Mouse (Mus musculus) adrenal gland, postnatal 10 days (tissue): ENCODE data around the gene Mthfr. TPM values are rescaled to one million over a fixed set of nuclear protein-coding genes. Genes with fewer than 3 reads are reported as not detected.
"Not testable (repeated sequence)": the region's sequence is repeated elsewhere in the genome, so short reads cannot be mapped to it uniquely, and the experiment has no call there.

Source experiments
- DNase-seq: peaks from one replicate; pipeline ENCODE4 v3.0.0; 2021; ENCODE audit warnings: mixed read lengths
- total RNA-seq, 2 experiments: library from RNA; stranded (reverse); gene quantifications; 2 replicates each; pipeline ENCODE4 v1.2.3; 2021

Mthfr gene
- total RNA-seq, 2 experiments from 2014 or later: 41.9 to 44.0 TPM

DNA sequence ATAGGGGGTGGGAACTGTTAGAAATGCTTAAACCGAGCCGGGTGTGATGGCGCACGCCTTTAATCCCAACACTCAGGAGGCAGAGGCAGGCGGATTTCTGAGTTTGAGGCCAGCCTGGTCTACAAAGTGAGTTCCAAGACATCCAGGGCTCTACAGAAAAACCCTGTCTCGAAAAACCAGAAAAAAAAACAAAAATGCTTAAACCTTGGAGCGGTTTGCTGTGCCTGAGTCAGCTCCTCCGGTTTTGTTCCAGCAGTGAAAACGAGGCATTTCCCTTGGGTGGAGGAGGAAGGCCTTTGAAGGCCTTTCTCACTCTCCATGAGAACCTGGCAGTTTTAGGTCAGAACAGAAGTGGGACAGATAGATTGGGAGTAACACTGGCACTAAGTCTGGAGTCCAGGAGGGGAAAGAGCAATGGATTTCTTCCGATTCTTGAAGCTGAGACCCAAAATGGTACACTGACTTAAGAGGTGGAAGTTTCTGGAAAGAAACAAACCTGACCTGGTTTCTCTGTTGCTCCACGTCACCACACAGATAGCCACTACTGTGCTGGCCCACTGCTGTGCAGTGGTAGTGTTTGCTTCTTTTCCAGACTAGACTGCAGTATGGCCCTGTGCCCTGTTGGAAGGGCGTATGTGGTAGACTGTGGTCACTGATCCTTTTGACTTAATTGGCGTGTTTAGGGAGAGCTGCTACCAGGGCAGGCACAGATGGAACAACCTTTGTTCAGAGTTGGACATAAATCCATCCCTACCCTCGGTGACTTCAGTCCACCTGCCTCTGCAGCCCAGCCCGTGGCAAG lies 1.4 kb downstream of the Mthfr start:
- DNase-seq: peak; percentile 69

DNA sequence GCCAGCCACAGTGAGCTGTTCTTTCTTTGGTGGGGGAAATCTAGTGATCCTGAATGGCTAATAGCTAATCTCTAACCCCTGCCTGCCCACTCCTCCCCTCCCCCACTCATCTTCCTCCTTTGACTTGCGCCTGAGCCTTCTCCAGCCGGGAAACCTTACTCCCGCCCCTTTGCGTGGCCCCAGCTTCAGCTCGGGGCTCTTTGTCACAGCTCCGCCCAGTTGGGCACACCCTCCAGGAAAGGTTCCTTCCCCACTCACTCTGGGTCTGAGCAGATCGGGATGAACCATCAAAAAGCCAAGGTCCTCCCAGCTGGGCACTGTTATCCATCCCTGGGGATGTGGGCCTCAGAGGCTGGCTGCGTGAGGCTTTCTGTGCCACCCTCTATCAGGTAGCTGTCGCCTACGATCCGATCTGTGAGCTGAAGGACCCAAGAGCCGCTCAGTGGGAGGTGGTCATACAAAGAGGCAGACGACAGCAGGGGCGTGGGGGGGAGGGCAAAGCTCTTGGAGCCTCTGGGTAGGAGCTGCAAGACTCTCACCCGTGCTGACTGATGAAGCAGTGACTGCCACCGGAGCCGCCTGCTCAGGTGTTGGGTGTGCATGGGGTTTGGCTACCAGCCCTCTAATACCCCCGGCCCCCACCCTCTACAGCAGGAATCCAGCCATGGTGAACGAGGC lies 2.2 kb downstream of the Mthfr start:
- DNase-seq: peak; percentile 90

DNA sequence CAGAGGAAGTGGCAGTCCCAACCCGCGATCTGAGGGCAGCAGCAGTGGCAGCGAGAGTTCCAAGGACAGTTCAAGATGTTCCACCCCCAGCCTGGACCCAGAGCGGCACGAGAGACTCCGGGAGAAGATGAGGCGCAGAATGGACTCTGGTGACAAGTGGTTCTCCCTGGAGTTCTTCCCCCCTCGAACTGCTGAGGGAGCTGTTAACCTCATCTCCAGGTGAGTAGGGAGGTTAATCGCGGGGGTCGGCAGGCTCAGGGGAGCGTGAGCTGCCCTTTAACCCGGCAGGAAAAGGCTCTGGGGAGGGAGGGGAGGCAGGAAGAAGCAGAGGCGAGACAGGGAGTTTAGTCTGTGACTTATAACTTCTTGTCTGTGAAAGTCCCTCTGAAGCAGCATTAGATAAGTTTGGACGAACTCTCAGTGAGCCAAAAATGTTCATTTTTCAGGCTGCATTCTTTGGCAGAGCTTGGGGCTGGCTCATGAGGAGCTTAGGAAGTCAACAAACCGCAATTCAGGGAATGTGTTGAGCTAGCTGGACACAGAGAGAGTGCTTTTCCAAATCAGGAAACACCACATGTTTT lies 2.8 kb downstream of the Mthfr start:
- peak; percentile 63 for DNase-seq

DNA sequence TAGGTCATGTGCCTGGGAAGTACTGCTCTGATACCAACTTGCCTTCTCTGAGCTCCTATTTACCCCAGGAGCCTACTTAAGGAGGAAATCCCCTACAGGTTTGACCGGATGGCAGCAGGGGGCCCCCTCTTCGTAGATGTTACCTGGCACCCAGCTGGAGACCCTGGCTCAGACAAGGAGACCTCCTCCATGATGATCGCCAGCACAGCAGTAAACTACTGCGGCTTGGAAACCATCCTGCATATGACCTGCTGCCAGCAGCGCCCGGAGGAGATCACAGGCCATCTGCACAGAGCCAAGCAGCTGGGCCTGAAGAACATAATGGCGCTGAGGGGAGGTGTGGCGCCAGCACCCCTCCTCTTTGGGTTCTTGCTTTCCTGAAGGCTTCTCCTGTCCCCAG lies 4.5 kb downstream of the Mthfr start:
- DNase-seq: not testable (repeated sequence)

DNA sequence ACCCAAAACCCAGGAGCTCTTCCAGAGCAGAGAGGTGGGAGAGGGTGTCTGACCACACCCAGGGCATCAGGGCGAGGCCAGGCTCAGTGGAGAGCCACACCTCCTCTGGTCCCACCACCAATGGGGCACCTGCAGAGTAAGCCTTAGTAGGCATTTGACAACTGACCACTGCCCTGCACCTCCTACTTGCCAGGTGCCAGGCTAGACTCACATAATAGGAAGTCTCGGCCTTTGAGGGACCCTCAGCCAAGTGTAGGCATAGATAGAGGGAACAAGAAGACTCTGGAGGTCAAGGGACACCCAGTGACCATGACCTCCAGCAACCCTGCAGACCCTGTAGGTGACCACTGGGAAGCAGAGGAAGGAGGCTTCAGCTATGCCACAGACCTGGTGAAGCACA lies 5.2 kb downstream of the Mthfr start:
- DNase-seq: no peak

- no peak for DNase-seq
Measured at GRCm38 (mm10) chr4:148046450-148047031, 7.7 kb downstream of the Mthfr start.

- DNase-seq: not testable (repeated sequence)
Measured at GRCm38 (mm10) chr4:148050396-148050914, 11.6 kb downstream of the Mthfr start.

- no peak for DNase-seq
Measured at GRCm38 (mm10) chr4:148051046-148051776, 12.3 kb downstream of the Mthfr start.

GRCm38 (mm10) chr4:148051886-148052285 lies 13.0 kb downstream of the Mthfr start:
- no peak for DNase-seq

GRCm38 (mm10) chr4:148052976-148053375 lies 14.1 kb downstream of the Mthfr start:
- no peak for DNase-seq

DNA sequence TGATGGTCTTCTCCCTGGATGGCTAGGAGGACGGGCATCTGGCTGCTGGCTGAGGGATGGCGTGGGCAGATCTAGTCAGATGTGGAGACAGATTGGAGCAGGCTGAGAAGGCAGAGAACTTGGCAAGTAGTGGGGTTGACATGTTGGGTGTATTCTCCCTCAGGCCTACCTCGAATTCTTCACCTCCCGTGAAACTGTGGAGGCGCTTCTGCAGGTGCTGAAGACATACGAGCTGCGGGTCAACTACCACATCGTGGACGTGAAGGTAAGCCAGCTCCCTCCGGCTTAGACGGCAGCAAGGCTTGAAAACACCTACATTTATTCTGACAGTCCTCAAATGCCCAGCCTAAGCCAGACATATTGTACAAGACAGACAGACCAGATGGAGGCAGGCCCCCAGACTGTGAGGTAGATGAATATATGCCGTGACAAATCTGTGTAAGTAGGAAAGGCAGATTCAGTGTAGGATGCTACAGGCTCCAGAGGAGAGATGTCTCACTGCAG lies 14.6 kb downstream of the Mthfr start:
- DNase-seq: no peak

DNA sequence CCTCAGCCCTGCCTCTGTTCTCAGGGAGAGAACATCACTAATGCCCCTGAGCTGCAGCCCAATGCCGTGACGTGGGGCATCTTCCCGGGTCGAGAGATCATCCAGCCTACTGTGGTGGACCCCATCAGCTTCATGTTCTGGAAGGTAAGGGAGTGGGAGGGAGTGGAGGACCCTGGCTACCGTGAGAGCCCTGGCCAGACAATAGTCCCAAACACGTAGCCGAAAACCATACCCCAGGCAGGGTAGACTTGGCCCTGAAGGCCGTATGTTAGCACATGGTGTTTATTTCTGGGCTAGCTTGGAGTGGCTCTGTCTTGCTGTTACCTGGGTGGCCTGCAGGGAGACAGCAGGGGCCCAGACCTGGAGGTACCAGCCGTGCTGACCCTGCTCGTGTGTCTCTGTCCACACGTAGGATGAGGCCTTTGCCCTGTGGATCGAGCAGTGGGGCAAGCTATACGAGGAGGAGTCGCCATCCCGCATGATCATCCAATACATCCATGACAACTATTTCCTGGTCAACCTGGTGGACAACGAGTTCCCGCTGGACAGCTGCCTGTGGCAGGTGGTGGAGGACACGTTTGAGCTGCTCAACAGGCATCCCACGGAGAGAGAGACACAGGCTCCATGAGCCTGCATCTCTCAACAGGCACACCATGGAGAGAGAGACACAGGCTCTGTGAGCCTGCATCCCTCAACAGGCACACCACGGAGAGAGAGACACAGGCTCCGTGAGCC lies 16.3 kb downstream of the Mthfr start:
- no peak for DNase-seq

DNA sequence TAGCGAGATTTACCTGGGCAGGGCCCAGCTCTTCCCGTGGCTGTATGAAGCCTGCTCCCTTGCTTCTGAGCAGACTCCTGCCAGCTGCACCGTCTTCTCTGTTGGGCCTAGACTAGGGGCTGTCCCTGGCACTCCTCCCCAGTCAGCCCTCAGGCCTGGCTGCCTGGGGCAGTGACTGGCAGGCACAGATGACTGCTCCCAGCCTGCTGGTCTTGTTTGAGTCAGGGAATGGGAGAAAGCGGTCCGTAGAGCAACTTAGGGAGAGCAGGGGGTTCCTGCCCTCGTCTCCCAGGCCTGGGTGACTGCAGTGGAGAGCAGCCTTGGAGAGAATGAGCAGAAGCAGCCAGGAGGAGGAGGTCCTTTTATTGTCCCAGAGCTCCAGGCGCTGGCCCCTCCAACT lies 17.4 kb downstream of the Mthfr start:
- no peak for DNase-seq

DNA sequence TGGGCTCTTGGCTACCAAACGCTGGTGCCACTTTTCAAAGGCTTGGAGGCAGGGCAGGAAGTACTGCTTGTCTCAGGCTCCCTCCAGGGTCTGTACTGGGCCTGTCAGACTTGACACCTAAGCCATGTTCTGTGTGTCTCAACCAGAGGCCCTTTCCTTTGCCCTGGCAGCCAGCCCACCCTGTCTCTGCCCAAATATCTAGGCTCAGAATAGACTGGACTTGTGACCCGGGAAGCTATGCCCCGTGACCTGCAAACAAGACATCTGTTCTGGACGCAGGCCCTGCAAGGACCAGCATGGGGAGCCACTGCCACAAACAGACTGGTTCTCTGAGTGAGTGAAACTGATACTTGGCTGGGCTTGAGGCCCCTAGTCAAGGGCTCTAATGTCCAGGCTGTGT lies 17.9 kb downstream of the Mthfr start:
- DNase-seq: peak; percentile 66

DNA sequence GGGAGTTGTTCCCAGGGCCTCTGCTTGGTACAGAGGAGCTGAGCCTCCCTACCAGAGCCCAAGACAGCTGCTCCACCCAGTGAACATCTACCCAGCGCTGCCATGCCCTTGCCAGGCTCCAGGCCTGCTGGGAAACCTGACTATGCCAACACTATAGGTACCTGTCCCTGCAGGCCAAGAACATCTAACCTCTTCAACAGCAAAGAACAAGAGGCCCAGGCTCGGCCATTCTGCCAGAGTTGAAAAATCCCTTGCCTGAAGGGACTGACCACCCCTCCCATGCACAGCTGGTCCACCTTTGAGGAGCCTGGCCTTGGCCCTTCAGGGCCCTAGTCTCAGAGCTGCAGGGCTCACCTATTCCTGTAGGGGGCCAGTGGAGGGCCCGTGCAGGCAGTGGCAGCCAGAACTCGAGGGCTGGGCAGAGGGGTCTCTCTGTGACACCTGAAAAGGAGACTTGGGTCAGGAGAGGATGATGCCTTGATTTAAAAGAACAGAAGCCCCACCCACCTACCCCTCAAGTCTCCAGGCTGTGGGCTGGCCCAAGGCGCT lies 18.9 kb downstream of the Mthfr start:
- no peak for DNase-seq

GRCm38 (mm10) chr4:148058218-148058819 lies 19.4 kb downstream of the Mthfr start:
- DNase-seq: no peak

GRCm38 (mm10) chr4:148058993-148059392 lies 20.1 kb downstream of the Mthfr start:
- no peak for DNase-seq

- DNase-seq: peak; percentile 72
Measured at GRCm38 (mm10) chr4:148060120-148061085, 21.5 kb downstream of the Mthfr start.

DNA sequence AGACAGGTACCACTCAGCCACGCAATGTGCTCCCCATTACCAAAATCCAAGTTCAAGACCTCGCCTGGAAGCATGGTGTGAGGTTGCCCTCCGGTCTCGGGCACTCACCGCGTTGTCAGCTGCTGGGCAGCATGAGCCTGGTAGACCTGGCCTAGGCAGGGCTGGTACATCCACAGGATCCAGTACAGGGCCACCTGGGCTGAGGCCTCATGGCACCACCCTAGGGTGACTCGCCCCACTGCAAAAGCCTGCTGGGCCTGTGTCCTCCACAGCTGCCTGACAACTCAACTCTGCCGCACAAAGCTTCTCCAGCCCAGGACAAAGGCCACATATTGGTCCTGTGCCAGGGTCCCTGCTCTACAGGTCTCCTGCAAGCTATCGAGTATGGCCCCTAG lies 22.2 kb downstream of the Mthfr start:
- no peak for DNase-seq
